Mouse (Mus musculus) limb, embryonic 11.5 days (tissue): ENCODE results near the gene Pld1. TPM values are rescaled to one million over a fixed set of nuclear protein-coding genes. Genes with fewer than 3 reads are reported as not detected.
"Not testable (repeated sequence)": the region's sequence is repeated elsewhere in the genome, so short reads cannot be mapped to it uniquely, and the experiment has no call there.

Source experiments
- ATAC-seq: fragments of 200-750 bp; cut with Nextera tagmentation; 2 replicates; pipeline ENCODE4 v1.8.0; 2017; ENCODE audit warnings: low read depth; ENCODE audit not compliant: insufficient number of reproducible peaks, low FRiP score, low TSS enrichment
- DNase-seq: peaks from one replicate; pipeline ENCODE4 v3.0.0-alpha.2; 2015; ENCODE audit warnings: low spot score
- H3K27ac ChIP-seq: fragments of 300-500 bp; sonication (generic); replicated peaks from 2 replicates; pipeline ENCODE4 v1.5.1; 2014; ENCODE audit warnings: low read depth, mild to moderate bottlenecking, low read length
- H3K27me3 ChIP-seq: fragments of 300-500 bp; sonication (generic); 2 replicates; pipeline ENCODE4 v1.6.1; 2014; ENCODE audit warnings: mild to moderate bottlenecking, low read length, mixed read lengths; ENCODE audit not compliant: control insufficient read depth, insufficient read depth
- H3K36me3 ChIP-seq: fragments of 300-500 bp; sonication (generic); 2 replicates; pipeline ENCODE4 v1.6.1; 2014; ENCODE audit warnings: mild to moderate bottlenecking, low read length, moderate library complexity, mixed read lengths; ENCODE audit not compliant: control insufficient read depth, insufficient read depth
- H3K4me1 ChIP-seq: fragments of 300-500 bp; sonication (generic); 2 replicates; pipeline ENCODE4 v1.6.1; 2014; ENCODE audit warnings: low read length, mixed read lengths; ENCODE audit not compliant: control insufficient read depth, insufficient read depth
- H3K4me2 ChIP-seq: fragments of 300-500 bp; sonication (generic); 2 replicates; pipeline ENCODE4 v1.6.1; 2014; ENCODE audit warnings: low read depth, mild to moderate bottlenecking, moderate library complexity; ENCODE audit not compliant: severe bottlenecking
- H3K4me3 ChIP-seq: fragments of 300-500 bp; sonication (generic); 2 replicates; pipeline ENCODE4 v1.5.1; 2014; ENCODE audit warnings: low read depth, low read length
- H3K9ac ChIP-seq: fragments of 300-500 bp; sonication (generic); 2 replicates; pipeline ENCODE4 v1.6.1; 2014; ENCODE audit warnings: mild to moderate bottlenecking, low read length
- H3K9me3 ChIP-seq: fragments of 300-500 bp; sonication (generic); 2 replicates; pipeline ENCODE4 v1.6.1; 2016; ENCODE audit warnings: low read length; ENCODE audit not compliant: control insufficient read depth
- WGBS: fragments of 180-500 bp; shearing (Covaris S2); extraction: QIAGEN DNeasy Blood & Tissue Kit; methylation state at CpG from one replicate; pipeline ENCODE4 v1.1.7; 2014; 5-methylcytosine and 5-hydroxymethylcytosine counted together
- polyA plus RNA-seq: library from polyadenylated mRNA; unstranded; fragments of >200 nt; fragmentation: Nextera tagmentation; extraction: Ambion mirVana; gene quantifications from 2 replicates; pipeline ENCODE4 v1.2.1, GENCODE M21; 2014

The Pld1 gene
- polyA plus RNA-seq, 1 experiment from 2014 or later, result 1.7 TPM

GRCm38 (mm10) chr3:27935644-27936043 is 2.9 kb upstream of the Pld1 start:
- Histone ChIP-seq H3K4me1 (0 out of 2 replicates have a peak, but pooled peaks cover 4% of the 10 kb centered on the region), H3K4me3 (no peak overlapping the region), H3K4me2 (no peak overlapping the region), H3K9me3 (no peaks in the 10 kb centered on the region; the same call in 1 of the 2 replicates), H3K27ac (no peak overlapping the region), H3K36me3 (no peaks in the 10 kb centered on the region), H3K27me3 (no peaks in the 10 kb centered on the region), H3K9ac (no peak overlapping the region)
- 75% methylated on average over 3 of the region's 3 CpGs for WGBS
- ATAC-seq, result no peak
- DNase-seq, result no peak

DNA sequence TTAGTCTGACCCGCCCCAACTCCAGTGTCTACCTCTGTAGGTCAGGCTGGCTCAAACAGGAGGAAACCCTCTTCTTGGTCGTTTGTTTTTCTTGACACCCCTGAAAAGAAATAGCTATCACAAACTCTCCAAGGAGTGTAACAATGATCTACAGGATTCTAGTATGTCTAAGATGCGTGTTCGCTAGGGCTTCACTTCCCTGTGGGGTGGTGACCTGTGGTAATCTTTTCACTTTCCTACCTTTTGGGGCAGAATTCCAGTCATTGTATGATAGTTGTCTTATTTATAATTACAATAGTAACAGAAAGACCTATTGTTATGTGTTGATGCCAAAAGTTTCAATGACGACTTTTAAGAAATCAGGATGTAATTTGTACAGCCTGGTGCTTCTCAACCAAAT is 1.8 kb upstream of the Pld1 start:
- Histone ChIP-seq H3K9ac (no peak overlapping the region), H3K4me1 (0 out of 2 replicates have a peak, but pooled peaks cover 4% of the 10 kb centered on the region), H3K27ac (no peak overlapping the region), H3K4me3 (no peak overlapping the region), H3K9me3 (no peaks in the 10 kb centered on the region; the same call in 1 of the 2 replicates), H3K27me3 (no peaks in the 10 kb centered on the region), H3K4me2 (no peak overlapping the region), H3K36me3 (no peaks in the 10 kb centered on the region)
- ATAC-seq (no peak), DNase-seq (no peak)
- 79% methylated on average over 5 of the region's 5 CpGs for WGBS

DNA sequence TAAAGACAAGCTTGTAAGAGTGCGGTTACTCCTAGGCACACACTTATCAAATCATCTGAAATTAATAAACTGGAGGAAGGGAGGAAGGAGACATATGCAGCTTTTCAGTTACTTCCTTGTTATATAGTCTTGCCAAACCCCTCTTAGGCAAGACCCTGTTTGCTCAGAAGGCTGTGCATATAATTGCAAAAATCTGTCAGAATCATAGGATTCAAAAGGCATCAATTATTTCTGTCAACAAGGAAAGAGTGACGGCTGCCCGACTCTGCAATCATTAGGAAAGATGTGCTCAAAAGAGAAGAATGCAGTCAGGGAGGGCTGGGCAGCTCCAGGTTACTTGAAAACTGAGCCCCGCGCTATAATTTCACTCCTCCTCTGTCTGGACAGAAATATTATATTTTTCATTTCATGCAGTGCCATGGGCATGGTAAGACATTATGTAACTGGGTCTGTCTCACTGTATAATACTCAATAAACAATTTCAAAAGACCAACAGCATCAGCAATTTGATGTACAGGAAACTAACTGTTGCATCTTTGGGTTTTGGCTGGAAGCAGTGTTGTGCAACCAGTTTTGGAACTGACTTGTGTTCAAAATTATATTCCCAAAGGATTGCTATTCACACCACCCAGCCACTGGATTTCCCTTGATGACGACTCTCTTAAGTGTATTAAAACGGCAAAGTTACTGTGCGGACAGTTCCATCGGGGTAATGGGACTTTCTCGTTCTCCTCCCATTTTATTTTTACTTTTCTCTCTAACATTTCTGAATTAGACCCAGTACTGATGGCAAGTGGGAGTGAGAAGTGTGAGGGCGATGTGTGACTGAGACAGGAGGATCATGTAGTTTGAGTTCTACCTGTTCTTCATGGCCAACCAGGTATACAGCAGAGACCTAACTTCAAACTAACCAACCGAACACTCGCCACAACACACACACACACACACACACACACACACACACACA is 1.1 kb upstream of the Pld1 start:
- no peaks in the 10 kb centered on the region for H3K27me3 ChIP-seq
- ATAC-seq (no peak), DNase-seq (no peak)
- no peak overlapping the region for H3K4me3 ChIP-seq
- peak overlapping the region; percentile 98; the same call in 1 of the 2 replicates for H3K4me2 ChIP-seq
- no peaks in the 10 kb centered on the region; the same call in 1 of the 2 replicates for H3K9me3 ChIP-seq
- no peaks in the 10 kb centered on the region for H3K36me3 ChIP-seq
- no peak overlapping the region for H3K9ac ChIP-seq
- no peak overlapping the region for H3K27ac ChIP-seq
- WGBS, result 77% methylated on average over 13 of the region's 13 CpGs
- H3K4me1 ChIP-seq, result 0 out of 2 replicates have a peak, but pooled peaks cover 4% of the 10 kb centered on the region

DNA sequence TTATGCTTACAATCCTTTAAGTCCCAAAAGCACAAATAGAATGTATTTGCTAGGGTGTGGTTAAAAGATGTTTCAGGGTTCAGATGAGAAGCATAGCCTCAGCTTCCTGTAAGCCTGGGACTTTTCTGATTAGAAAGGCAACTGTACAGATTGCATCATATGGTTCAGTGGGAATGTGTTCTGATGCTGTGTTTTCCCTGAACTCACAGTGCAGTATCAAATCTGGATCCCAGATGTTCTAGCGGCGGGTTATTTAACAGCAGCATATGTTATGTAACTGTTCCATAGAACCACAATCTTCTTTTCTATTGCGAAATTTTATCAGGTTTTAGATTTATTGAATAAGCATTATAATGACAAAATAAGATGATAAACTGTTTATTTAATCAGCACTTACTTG is 3.1 kb downstream of the Pld1 start:
- Histone ChIP-seq H3K36me3 (no peaks in the 10 kb centered on the region), H3K4me3 (no peak overlapping the region), H3K9ac (no peak overlapping the region), H3K9me3 (no peaks in the 10 kb centered on the region; the same call in 1 of the 2 replicates), H3K4me2 (no peak overlapping the region), H3K4me1 (0 out of 2 replicates have a peak, but pooled peaks cover 4% of the 10 kb centered on the region), H3K27ac (no peak overlapping the region), H3K27me3 (no peaks in the 10 kb centered on the region)
- DNase-seq, result no peak
- WGBS, result 82% methylated on average over 3 of the region's 3 CpGs
- ATAC-seq, result no peak

DNA sequence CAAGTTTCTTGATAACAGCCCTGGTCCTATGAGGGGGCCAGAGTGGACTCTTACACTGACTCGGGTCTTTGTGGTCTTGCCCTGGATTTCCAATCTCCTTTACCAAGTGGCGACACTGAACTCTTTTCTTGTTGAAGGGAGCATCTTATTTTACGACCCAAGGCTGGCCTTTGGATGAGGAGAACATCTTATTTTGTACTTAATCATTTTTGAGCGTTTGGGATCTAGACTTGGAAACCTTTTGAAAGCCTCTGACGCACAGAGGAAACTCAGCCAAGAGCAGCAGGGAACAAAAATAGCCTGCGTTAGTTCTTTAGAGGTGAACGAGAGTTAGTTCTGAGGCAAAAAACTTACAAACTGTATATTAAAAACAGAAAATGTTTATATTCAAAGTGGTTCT is 4.5 kb downstream of the Pld1 start:
- ATAC-seq, result no peak
- Histone ChIP-seq H3K27ac (no peak overlapping the region), H3K9me3 (no peaks in the 10 kb centered on the region; the same call in 1 of the 2 replicates), H3K36me3 (no peaks in the 10 kb centered on the region), H3K4me1 (0 out of 2 replicates have a peak, but pooled peaks cover 4% of the 10 kb centered on the region), H3K4me3 (no peak overlapping the region), H3K9ac (no peak overlapping the region), H3K4me2 (no peak overlapping the region), H3K27me3 (no peaks in the 10 kb centered on the region)
- 88% methylated on average over 7 of the region's 7 CpGs for WGBS
- DNase-seq, result no peak

DNA sequence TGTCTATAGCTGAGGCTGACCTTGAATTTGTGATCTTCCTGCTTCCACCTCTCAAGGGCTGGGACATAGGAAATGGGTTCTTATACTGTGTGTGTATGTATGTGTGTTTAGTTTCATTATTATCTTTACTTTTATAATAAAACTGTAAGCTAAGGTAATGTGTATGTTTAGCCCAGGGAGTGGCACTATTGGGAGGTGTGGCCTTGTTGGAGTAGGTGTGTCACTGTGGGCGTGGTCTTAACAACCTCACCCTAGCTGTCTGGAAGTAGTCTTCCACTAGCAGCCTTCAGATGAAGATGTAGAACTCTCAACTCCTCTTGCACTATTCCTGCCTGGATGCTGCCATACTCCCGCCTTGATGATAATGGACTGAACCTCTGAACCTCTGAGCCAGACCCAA is 6.9 kb downstream of the Pld1 start:
- H3K4me1 ChIP-seq, H3K4me3 ChIP-seq, H3K9me3 ChIP-seq, DNase-seq, H3K27ac ChIP-seq, H3K27me3 ChIP-seq, ATAC-seq, H3K36me3 ChIP-seq, H3K9ac ChIP-seq, H3K4me2 ChIP-seq: not testable (repeated sequence)
- 76% methylated on average over 2 of the region's 2 CpGs for WGBS

DNA sequence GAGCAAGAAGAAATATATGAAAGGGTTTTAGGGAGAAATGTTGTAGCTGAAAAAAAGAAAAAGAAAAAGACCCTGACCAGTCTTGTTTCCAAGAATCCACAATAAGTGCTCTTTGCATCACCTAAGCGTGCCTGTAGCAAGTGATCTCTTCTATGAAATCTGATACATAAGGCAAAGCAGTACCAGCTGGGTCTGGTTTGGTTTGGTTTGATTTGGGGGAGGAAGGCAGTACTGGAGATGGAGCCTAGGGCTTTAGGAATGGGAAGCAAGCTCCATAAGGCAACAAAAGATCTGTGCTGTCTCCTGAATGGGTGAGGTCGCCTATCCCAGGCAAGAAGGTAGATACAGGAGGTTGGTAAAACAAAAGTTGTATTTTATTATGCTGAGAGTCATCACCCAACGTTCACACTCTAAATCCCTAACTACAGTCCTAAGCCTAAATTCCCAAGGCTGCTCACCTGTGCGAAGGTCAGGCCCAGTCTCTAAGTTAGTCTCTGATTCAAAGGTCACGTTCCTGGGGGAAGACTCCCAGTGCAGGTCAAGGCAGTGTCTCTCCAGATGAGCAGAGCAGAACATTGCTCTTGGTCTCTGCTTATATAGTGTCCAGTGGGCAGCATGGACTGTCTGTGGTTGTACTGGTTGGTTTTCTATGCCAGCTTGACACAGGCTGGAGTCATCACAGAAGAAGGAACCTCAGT is 10.8 kb downstream of the Pld1 start:
- H3K9me3 ChIP-seq, result no peaks in the 10 kb centered on the region
- no peak for ATAC-seq
- no peaks in the 10 kb centered on the region for H3K36me3 ChIP-seq
- no peak overlapping the region for H3K4me2 ChIP-seq
- H3K4me1 ChIP-seq, result no peaks in the 10 kb centered on the region
- H3K4me3 ChIP-seq, result no peak overlapping the region
- no peak for DNase-seq
- H3K9ac ChIP-seq, result no peak overlapping the region
- H3K27ac ChIP-seq, result no peak overlapping the region
- WGBS, result 73% methylated on average over 5 of the region's 5 CpGs
- H3K27me3 ChIP-seq, result no peaks in the 10 kb centered on the region

GRCm38 (mm10) chr3:27949873-27950250 is 11.4 kb downstream of the Pld1 start:
- 79% methylated on average over 6 of the region's 6 CpGs for WGBS
- no peak for ATAC-seq
- Histone ChIP-seq H3K4me2 (no peak overlapping the region), H3K9ac (no peak overlapping the region), H3K9me3 (no peaks in the 10 kb centered on the region), H3K4me1 (no peaks in the 10 kb centered on the region), H3K27me3 (no peaks in the 10 kb centered on the region), H3K4me3 (no peak overlapping the region), H3K36me3 (no peaks in the 10 kb centered on the region), H3K27ac (no peak overlapping the region)
- no peak for DNase-seq
